Mouse (Mus musculus) heart, adult 2 months (tissue): ENCODE results near the gene Aldh1a3. TPM values are rescaled to one million over a fixed set of nuclear protein-coding genes. Genes with fewer than 3 reads are reported as not detected.

ENCODE experiments used
- DNase-seq, 2 experiments: peaks; one replicate each; pipeline ENCODE4 v3.0.0; 2021
- H3K27ac ChIP-seq: fragments of 200-600 bp; 2 replicates; pipeline ENCODE4 v1.8.1; 2022
- H3K27me3 ChIP-seq: fragments of 200-500 bp; 2 replicates; pipeline ENCODE4 v1.6.1; 2012; ENCODE audit warnings: mild to moderate bottlenecking, low read length, inconsistent platforms, mixed read lengths; ENCODE audit not compliant: control insufficient read depth, insufficient read depth
- H3K36me3 ChIP-seq: fragments of 200-500 bp; 2 replicates; pipeline ENCODE4 v1.6.1; 2012; ENCODE audit warnings: low read length, inconsistent platforms; ENCODE audit not compliant: control insufficient read depth, insufficient read depth
- H3K4me1 ChIP-seq: fragments of 200-500 bp; 2 replicates; pipeline ENCODE4 v1.6.1; 2011; ENCODE audit warnings: low read length; ENCODE audit not compliant: control insufficient read depth, insufficient read depth
- H3K4me3 ChIP-seq: fragments of 200-600 bp; 2 replicates; pipeline ENCODE4 v1.8.1; 2022
- H3K79me2 ChIP-seq: fragments of 200-500 bp; replicated peaks from 2 replicates; pipeline ENCODE4 v1.6.1; 2012; ENCODE audit warnings: mild to moderate bottlenecking, inconsistent platforms, low read length, moderate library complexity, mixed read lengths; ENCODE audit not compliant: control insufficient read depth, insufficient read depth
- H3K9ac ChIP-seq: fragments of 200-500 bp; 2 replicates; pipeline ENCODE4 v1.6.1; 2012; ENCODE audit warnings: low read depth, mild to moderate bottlenecking, control low read depth, inconsistent platforms, low read length, mixed read lengths
- CTCF ChIP-seq: fragments of 200-600 bp; IDR thresholded peaks from 2 replicates; pipeline ENCODE4 v1.8.1; 2022; ENCODE audit warnings: antibody characterized with exemption, mild to moderate bottlenecking, moderate library complexity
- EP300 ChIP-seq: fragments of 200-500 bp; IDR thresholded peaks from 2 replicates; pipeline ENCODE4 v1.6.1; 2011; ENCODE audit warnings: low read depth, low read length, control low read depth; ENCODE audit not compliant: insufficient read depth
- POLR2A ChIP-seq: fragments of 200-500 bp; IDR thresholded peaks from 2 replicates; pipeline ENCODE4 v1.6.1; 2011; ENCODE audit warnings: mild to moderate bottlenecking, low read depth, low read length, control low read depth; ENCODE audit not compliant: insufficient read depth
- WGBS: fragments of 180-500 bp; shearing (Covaris S2); methylation state at CpG from one replicate; pipeline ENCODE4 v1.1.7; 2018; 5-methylcytosine and 5-hydroxymethylcytosine counted together
- intact Hi-C: fragments of 180-260 bp; cut with DNase I; formaldehyde crosslinking; loops from one replicate; pipeline ENCODE4 v1.15.1; 2025
- polyA plus RNA-seq: library from polyadenylated mRNA; depleted of rRNA; stranded (reverse); fragments of >200 nt; gene quantifications from 2 replicates; pipeline ENCODE4 v1.2.3, GENCODE M21; 2012
- total RNA-seq, 2 experiments: library from RNA; stranded (reverse); gene quantifications; 2 replicates each; pipeline ENCODE4 v1.2.3; 2021

Aldh1a3 gene
- total and polyA plus RNA-seq, 3 experiments = 0.75 to 1.0 (median 0.86) TPM

- Histone ChIP-seq H3K4me1 (no peaks in the 10 kb centered on the region; the same call in none of the 2 replicates), H3K4me3 (no peak overlapping the region), H3K27me3 (no peaks in the 10 kb centered on the region), H3K79me2 (no peaks in the 10 kb centered on the region), H3K36me3 (no peaks in the 10 kb centered on the region), H3K9ac (no peak overlapping the region), H3K27ac (no peak overlapping the region)
- no peak for DNase-seq
- TF ChIP-seq EP300 = no peak
- intact Hi-C loops = no loop called here
- 83% methylated on average over 4 of the region's 4 CpGs for WGBS
These were observed 68.3 kb downstream of the Aldh1a3 start for GRCm38 (mm10) chr7:66359044-66359443.

GRCm38 (mm10) chr7:66358461-66358860 is 68.9 kb downstream of the Aldh1a3 start:
- TF ChIP-seq POLR2A = no peak
- TF ChIP-seq CTCF = no peak
- 92% methylated on average over 3 of the region's 3 CpGs for WGBS
- no peaks in the 10 kb centered on the region for H3K79me2 ChIP-seq

DNA sequence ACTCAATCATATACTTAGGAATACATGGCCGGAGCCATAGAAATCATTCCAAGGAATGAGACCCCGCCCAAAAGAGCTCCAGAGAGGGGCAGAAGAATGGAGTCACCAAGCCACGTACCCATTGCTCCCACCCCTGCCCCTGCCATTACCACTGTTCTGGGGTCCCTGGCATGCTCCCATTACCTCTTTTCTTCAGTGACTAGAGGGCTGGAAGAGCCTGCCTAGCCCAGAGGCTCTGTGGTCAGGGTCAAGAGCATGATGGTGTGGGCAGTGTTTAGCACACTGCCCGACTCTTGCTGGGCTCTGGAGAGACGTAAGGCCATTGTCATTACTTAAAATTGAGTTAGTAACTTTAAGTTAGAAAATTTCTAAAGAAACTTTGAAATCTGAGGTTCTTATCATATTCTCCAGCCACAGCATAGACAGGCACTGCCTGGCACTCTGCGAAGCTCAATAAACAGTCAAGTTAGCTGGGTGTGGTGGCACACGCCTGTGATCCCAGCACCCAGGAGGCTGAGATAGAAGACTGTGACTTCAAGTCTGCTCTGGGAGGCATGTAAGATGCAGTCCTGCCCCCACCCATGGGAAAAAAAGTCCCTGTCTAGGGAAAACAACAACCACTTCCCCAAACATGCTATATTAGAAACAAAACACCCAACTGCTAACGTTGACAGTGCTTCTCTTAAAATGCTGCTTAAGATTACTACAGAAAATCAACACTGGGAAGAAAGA is 71.4 kb downstream of the Aldh1a3 start:
- Histone ChIP-seq H3K9ac (no peak overlapping the region), H3K27me3 (no peaks in the 10 kb centered on the region), H3K4me1 (no peaks in the 10 kb centered on the region; the same call in none of the 2 replicates), H3K79me2 (no peaks in the 10 kb centered on the region), H3K36me3 (no peaks in the 10 kb centered on the region), H3K4me3 (no peak overlapping the region), H3K27ac (no peak overlapping the region)
- DNase-seq = no peak
- TF ChIP-seq POLR2A = no peak
- no peak for TF ChIP-seq CTCF
- no peak for TF ChIP-seq EP300
- intact Hi-C loops = no loop called here
- WGBS = 79% methylated on average over 8 of the region's 8 CpGs

More at GRCm38 (mm10) chr7:66358461-66358860, 68.9 kb downstream of the Aldh1a3 start:
- no peaks in the 10 kb centered on the region for H3K27me3 ChIP-seq
- H3K4me1 ChIP-seq = no peaks in the 10 kb centered on the region; the same call in none of the 2 replicates
- H3K4me3 ChIP-seq = no peak overlapping the region
- no peak for DNase-seq
- intact Hi-C loops = no loop called here
- H3K27ac ChIP-seq = no peak overlapping the region
- H3K36me3 ChIP-seq = no peaks in the 10 kb centered on the region
- H3K9ac ChIP-seq = no peak overlapping the region

DNA sequence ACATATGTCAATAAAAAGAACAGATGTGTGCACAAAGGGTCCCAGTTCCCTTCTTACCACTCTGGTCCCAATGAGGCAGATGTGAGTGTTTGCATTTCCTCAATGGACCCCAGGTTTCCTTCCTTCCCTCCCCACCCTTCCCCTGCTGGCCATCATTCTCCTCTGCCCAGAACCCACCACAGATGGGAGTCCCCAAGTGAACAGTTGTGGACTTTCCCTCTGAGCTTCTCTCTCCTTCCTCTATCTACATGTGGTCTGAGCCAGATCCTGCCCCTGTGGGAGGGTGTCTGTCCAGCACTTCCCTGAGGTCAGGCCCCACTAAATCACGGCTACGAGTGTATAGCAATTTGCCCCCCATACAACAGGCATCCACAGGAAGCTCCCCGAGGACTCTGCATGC is 72.4 kb downstream of the Aldh1a3 start:
- TF ChIP-seq CTCF (no peak), EP300 (no peak), POLR2A (no peak)
- intact Hi-C loops = no loop called here
- H3K27ac ChIP-seq = no peak overlapping the region
- no peak overlapping the region for H3K4me3 ChIP-seq
- 53% methylated on average over 3 of the region's 3 CpGs for WGBS
- H3K9ac ChIP-seq = no peak overlapping the region
- H3K79me2 ChIP-seq = 0 out of 2 replicates have a peak, but pooled peaks cover 2% of the 10 kb centered on the region
- H3K4me1 ChIP-seq = no peaks in the 10 kb centered on the region; the same call in none of the 2 replicates
- no peaks in the 10 kb centered on the region for H3K27me3 ChIP-seq
- DNase-seq = no peak
- H3K36me3 ChIP-seq = no peaks in the 10 kb centered on the region

GRCm38 (mm10) chr7:66351074-66351473 is 76.2 kb downstream of the Aldh1a3 start:
- Histone ChIP-seq H3K27ac (no peak overlapping the region), H3K9ac (no peak overlapping the region), H3K4me1 (no peaks in the 10 kb centered on the region; the same call in none of the 2 replicates), H3K79me2 (0 out of 2 replicates have a peak, but pooled peaks cover 2% of the 10 kb centered on the region), H3K36me3 (no peaks in the 10 kb centered on the region), H3K4me3 (no peak overlapping the region), H3K27me3 (no peaks in the 10 kb centered on the region)
- TF ChIP-seq CTCF = no peak
- TF ChIP-seq POLR2A = no peak
- TF ChIP-seq EP300 = no peak
- WGBS = 80% methylated on average over 4 of the region's 4 CpGs
- intact Hi-C loops = no loop called here
- no peak for DNase-seq

- DNase-seq = no peak
- no peak overlapping the region for H3K4me3 ChIP-seq
- 76% methylated on average over 11 of the region's 11 CpGs for WGBS
- no peaks in the 10 kb centered on the region for H3K27me3 ChIP-seq
- intact Hi-C loops = no loop called here
- H3K79me2 ChIP-seq = 0 out of 2 replicates have a peak, but pooled peaks cover 2% of the 10 kb centered on the region
- H3K4me1 ChIP-seq = no peaks in the 10 kb centered on the region
- no peak overlapping the region for H3K27ac ChIP-seq
- TF ChIP-seq POLR2A = no peak
- H3K9ac ChIP-seq = no peak overlapping the region
- H3K36me3 ChIP-seq = no peaks in the 10 kb centered on the region
These were observed 77.6 kb downstream of the Aldh1a3 start for GRCm38 (mm10) chr7:66349670-66350069.
